Mouse (Mus musculus) MEL (cell line): ENCODE data around the gene Zfp398. TPM values are rescaled to one million over a fixed set of nuclear protein-coding genes. Genes with fewer than 3 reads are reported as not detected.

Source experiments
- DNase-seq: peaks from one replicate; pipeline ENCODE4 v3.0.0; 2011; ENCODE audit warnings: low read depth, low spot score
- H3K27ac ChIP-seq: 2 replicates; pipeline ENCODE4 v1.5.1; 2012; ENCODE audit warnings: low read depth, mild to moderate bottlenecking, control low read depth, low read length, moderate library complexity; ENCODE audit not compliant: control insufficient read depth
- H3K27me3 ChIP-seq, 2 experiments: fragments of 150-350 bp in 1 of 2; sonication (generic) in 1 of 2; 2 replicates each; pipeline ENCODE4 v1.6.1; 2012; ENCODE audit warnings: low read length in 2 of 2, mild to moderate bottlenecking in 2 of 2, improper control_type of control experiment in 1 of 2, moderate library complexity in 1 of 2; ENCODE audit not compliant: insufficient read depth in 2 of 2, control insufficient read depth in 1 of 2
- H3K36me3 ChIP-seq, 2 experiments: 2 replicates each; pipeline ENCODE4 v1.6.1; 2012 to 2014; ENCODE audit warnings: low read length in 2 of 2, improper control_type of control experiment in 1 of 2, inconsistent platforms in 1 of 2, mild to moderate bottlenecking in 1 of 2; ENCODE audit not compliant: insufficient read depth in 2 of 2, control insufficient read depth in 1 of 2
- H3K4me1 ChIP-seq, 2 experiments: fragments of 150-350 bp in 1 of 2; sonication (generic) in 1 of 2; 2 replicates each; pipeline ENCODE4 v1.6.1; 2012; ENCODE audit warnings: low read length in 2 of 2, improper control_type of control experiment in 1 of 2, mild to moderate bottlenecking in 1 of 2; ENCODE audit not compliant: insufficient read depth in 2 of 2, control insufficient read depth in 1 of 2
- H3K4me3 ChIP-seq, 2 experiments: fragments of 150-350 bp in 1 of 2; sonication (generic) in 1 of 2; 2 replicates each; pipeline ENCODE4 v1.5.1; 2012; ENCODE audit warnings: low read depth in 2 of 2, low read length in 2 of 2, mild to moderate bottlenecking in 2 of 2, moderate library complexity in 2 of 2, control low read depth in 1 of 2, improper control_type of control experiment in 1 of 2; ENCODE audit not compliant: control insufficient read depth in 1 of 2, insufficient read depth in 1 of 2
- H3K79me2 ChIP-seq: 2 replicates; pipeline ENCODE4 v1.6.1; 2012; ENCODE audit warnings: mild to moderate bottlenecking, low read length, moderate library complexity; ENCODE audit not compliant: control insufficient read depth, poor library complexity, insufficient read depth
- H3K9ac ChIP-seq: 2 replicates; pipeline ENCODE4 v1.6.1; 2012; ENCODE audit warnings: low read depth, mild to moderate bottlenecking, control low read depth, low read length, moderate library complexity; ENCODE audit not compliant: control insufficient read depth, poor library complexity, severe bottlenecking
- H3K9me3 ChIP-seq: fragments of 150-350 bp; sonication (generic); replicated peaks from 2 replicates; pipeline ENCODE4 v1.6.1; 2012; ENCODE audit warnings: mild to moderate bottlenecking, low read length, improper control_type of control experiment, moderate library complexity; ENCODE audit not compliant: insufficient read depth
- BHLHE40 ChIP-seq: IDR thresholded peaks from 2 replicates; pipeline ENCODE4 v1.6.1; 2012; ENCODE audit warnings: low read depth, mild to moderate bottlenecking, inconsistent platforms, low read length, improper control_type of control experiment, borderline replicate concordance
- CHD2 ChIP-seq: IDR thresholded peaks from 2 replicates; pipeline ENCODE4 v1.6.1; 2011; ENCODE audit warnings: low read length, improper control_type of control experiment
- CTCF ChIP-seq, 3 experiments: IDR thresholded peaks in 2 of 3; conservative IDR thresholded peaks in 1 of 3; 2 replicates each; pipeline ENCODE4 v1.5.1; 2011 to 2012; ENCODE audit warnings: low read length in 3 of 3, low read depth in 2 of 3, mild to moderate bottlenecking in 2 of 3, improper control_type of control experiment in 1 of 3, inconsistent platforms in 1 of 3, mixed read lengths in 1 of 3, moderate library complexity in 1 of 3; ENCODE audit not compliant: control insufficient read depth in 1 of 3, insufficient read depth in 1 of 3, poor library complexity in 1 of 3, severe bottlenecking in 1 of 3
- E2F4 ChIP-seq: IDR thresholded peaks from 2 replicates; pipeline ENCODE4 v1.6.1; 2011; ENCODE audit warnings: low read depth, low read length, improper control_type of control experiment, borderline replicate concordance
- ELF1 ChIP-seq: IDR thresholded peaks from 2 replicates; pipeline ENCODE4 v1.6.1; 2014; ENCODE audit warnings: low read depth, mild to moderate bottlenecking, inconsistent platforms, low read length, improper control_type of control experiment, moderate library complexity
- EP300 ChIP-seq, 2 experiments: IDR thresholded peaks; 2 replicates each; pipeline ENCODE4 v1.6.1; 2011; ENCODE audit warnings: improper control_type of control experiment in 2 of 2, low read length in 2 of 2, low read depth in 1 of 2, mild to moderate bottlenecking in 1 of 2
- ETS1 ChIP-seq: IDR thresholded peaks from 2 replicates; pipeline ENCODE4 v1.6.1; 2012; ENCODE audit warnings: low read depth, mild to moderate bottlenecking, inconsistent platforms, low read length, improper control_type of control experiment, moderate library complexity
- GABPA ChIP-seq: IDR thresholded peaks from 2 replicates; pipeline ENCODE4 v1.6.1; 2012; ENCODE audit warnings: low read depth, mild to moderate bottlenecking, inconsistent platforms, low read length, improper control_type of control experiment, moderate library complexity
- GATA1 ChIP-seq: IDR thresholded peaks from 2 replicates; pipeline ENCODE4 v1.6.1; 2011; ENCODE audit warnings: low read depth, low read length, improper control_type of control experiment
- JUND ChIP-seq: IDR thresholded peaks from 2 replicates; pipeline ENCODE4 v1.6.1; 2011; ENCODE audit warnings: low read depth, mild to moderate bottlenecking, improper control_type of control experiment, low read length
- KAT2A ChIP-seq: conservative IDR thresholded peaks from 2 replicates; pipeline ENCODE4 v1.6.1; 2012; ENCODE audit warnings: low read depth, low read length, improper control_type of control experiment, inconsistent platforms
- MAFK ChIP-seq: IDR thresholded peaks from 2 replicates; pipeline ENCODE4 v1.6.1; 2011; ENCODE audit warnings: low read depth, mild to moderate bottlenecking, low read length, improper control_type of control experiment, borderline replicate concordance
- MAX ChIP-seq: IDR thresholded peaks from 2 replicates; pipeline ENCODE4 v1.6.1; 2011; ENCODE audit warnings: low read length, improper control_type of control experiment
- MAZ ChIP-seq: IDR thresholded peaks from 2 replicates; pipeline ENCODE4 v1.6.1; 2012; ENCODE audit warnings: low read depth, mild to moderate bottlenecking, inconsistent platforms, low read length, improper control_type of control experiment
- MEF2A ChIP-seq: IDR thresholded peaks from 2 replicates; pipeline ENCODE4 v1.6.1; 2014; ENCODE audit warnings: low read depth, mild to moderate bottlenecking, inconsistent platforms, low read length, improper control_type of control experiment; ENCODE audit not compliant: poor library complexity, insufficient replicate concordance, severe bottlenecking; ENCODE audit errors: extremely low read depth
- MXI1 ChIP-seq: IDR thresholded peaks from 2 replicates; pipeline ENCODE4 v1.6.1; 2011; ENCODE audit warnings: mild to moderate bottlenecking, low read depth, low read length, improper control_type of control experiment
- MYB ChIP-seq: IDR thresholded peaks from 2 replicates; pipeline ENCODE4 v1.6.1; 2011; ENCODE audit warnings: mild to moderate bottlenecking, low read depth, low read length, improper control_type of control experiment
- MYC ChIP-seq: IDR thresholded peaks from 2 replicates; pipeline ENCODE4 v1.6.1; 2011; ENCODE audit warnings: low read depth, mild to moderate bottlenecking, low read length, improper control_type of control experiment, moderate library complexity
- NELFE ChIP-seq: IDR thresholded peaks from 2 replicates; pipeline ENCODE4 v1.6.1; 2011; ENCODE audit warnings: low read depth, low read length, improper control_type of control experiment
- NRF1 ChIP-seq: IDR thresholded peaks from 2 replicates; pipeline ENCODE4 v1.6.1; 2014; ENCODE audit warnings: low read depth, mild to moderate bottlenecking, inconsistent platforms, low read length, improper control_type of control experiment, moderate library complexity; ENCODE audit not compliant: poor library complexity, insufficient read depth, severe bottlenecking
- POLR2A ChIP-seq, 2 experiments: IDR thresholded peaks; 2 replicates each; pipeline ENCODE4 v1.6.1; 2011 to 2012; ENCODE audit warnings: low read length in 2 of 2, mild to moderate bottlenecking in 2 of 2, control low read depth in 1 of 2, improper control_type of control experiment in 1 of 2, low read depth in 1 of 2, moderate library complexity in 1 of 2; ENCODE audit not compliant: control insufficient read depth in 1 of 2, insufficient read depth in 1 of 2, poor library complexity in 1 of 2
- POLR2AphosphoS5 ChIP-seq: IDR thresholded peaks from 2 replicates; pipeline ENCODE4 v1.6.1; 2012; ENCODE audit warnings: low read depth, borderline replicate concordance, mild to moderate bottlenecking, inconsistent platforms, low read length, moderate library complexity, mixed read lengths
- RAD21 ChIP-seq: IDR thresholded peaks from 2 replicates; pipeline ENCODE4 v1.6.1; 2011; ENCODE audit warnings: mild to moderate bottlenecking, low read depth, low read length, improper control_type of control experiment
- SIN3A ChIP-seq: IDR thresholded peaks from 2 replicates; pipeline ENCODE4 v1.6.1; 2012; ENCODE audit warnings: low read length, improper control_type of control experiment, inconsistent platforms
- SMC3 ChIP-seq: IDR thresholded peaks from 2 replicates; pipeline ENCODE4 v1.6.1; 2011; ENCODE audit warnings: low read depth, low read length, improper control_type of control experiment
- TAL1 ChIP-seq: IDR thresholded peaks from 2 replicates; pipeline ENCODE4 v1.6.1; 2012; ENCODE audit warnings: mild to moderate bottlenecking, inconsistent platforms, low read length, moderate library complexity, mixed read lengths
- TCF12 ChIP-seq: IDR thresholded peaks from 2 replicates; pipeline ENCODE4 v1.6.1; 2014; ENCODE audit warnings: low read depth, mild to moderate bottlenecking, inconsistent platforms, low read length, improper control_type of control experiment, moderate library complexity
- UBTF ChIP-seq: IDR thresholded peaks from 2 replicates; pipeline ENCODE4 v1.6.1; 2012; ENCODE audit warnings: low read depth, mild to moderate bottlenecking, inconsistent platforms, low read length, improper control_type of control experiment, moderate library complexity, borderline replicate concordance; ENCODE audit not compliant: insufficient read depth
- USF1 ChIP-seq: IDR thresholded peaks from 2 replicates; pipeline ENCODE4 v1.6.1; 2014; ENCODE audit warnings: low read depth, mild to moderate bottlenecking, inconsistent platforms, low read length, improper control_type of control experiment, moderate library complexity
- ZC3H11A ChIP-seq: IDR thresholded peaks from 2 replicates; pipeline ENCODE4 v1.6.1; 2012; ENCODE audit warnings: low read depth, mild to moderate bottlenecking, inconsistent platforms, low read length, improper control_type of control experiment
- ZMIZ1 ChIP-seq: IDR thresholded peaks from 2 replicates; pipeline ENCODE4 v1.6.1; 2012; ENCODE audit warnings: low read depth, mild to moderate bottlenecking, inconsistent platforms, low read length, improper control_type of control experiment, moderate library complexity
- ZNF384 ChIP-seq: IDR thresholded peaks from 2 replicates; pipeline ENCODE4 v1.6.1; 2012; ENCODE audit warnings: low read depth, mild to moderate bottlenecking, inconsistent platforms, low read length, improper control_type of control experiment
- polyA plus RNA-seq, 2 experiments: library from polyadenylated mRNA; stranded (reverse) in 1 of 2; unstranded in 1 of 2; fragments of >175 nt in 1 of 2; fragments of >200 nt in 1 of 2; gene quantifications; 2 replicates each; pipeline versions ENCODE4 v1.2.1 to v1.2.4; 2012; ENCODE audit warnings: low replicate concordance in 2 of 2, low read depth in 1 of 2; ENCODE audit not compliant: insufficient read length in 2 of 2, insufficient read depth in 1 of 2, missing spikeins in 1 of 2
- total RNA-seq: library from RNA; depleted of rRNA; stranded (reverse); fragments of 300-350 nt; gene quantifications from 2 replicates; pipeline ENCODE4 v1.2.3, GENCODE M21; 2012

The Zfp398 gene
- total and polyA plus RNA-seq, 3 experiments: 4.7 to 9.5 TPM; not detected in 1

GRCm38 (mm10) chr6:47828950-47829349, 6.5 kb upstream of the Zfp398 start:
- Histone ChIP-seq H3K4me3 (peak overlapping the region in 1 of 2 experiments; percentile 95; a peak in 1 of 4 replicates), H3K9me3 (no peaks in the 10 kb centered on the region), H3K79me2 (no peaks in the 10 kb centered on the region; the same call in 1 of the 2 replicates), H3K36me3 (peaks cover 0 to 5% of the 10 kb centered on the region in 2 experiments; a peak in 3 of 4 replicates), H3K27me3 (no peaks in the 10 kb centered on the region), H3K27ac (no peak overlapping the region), H3K4me1 (peaks cover 0 to 3% of the 10 kb centered on the region in 2 experiments; a peak in 1 of 4 replicates), H3K9ac (peak overlapping the region; percentile 89)
- peak; percentile 77 for DNase-seq
- TF ChIP-seq MXI1 (no peak), E2F4 (no peak), GATA1 (no peak; the same call in 1 of the 2 replicates), BHLHE40 (no peak), ELF1 (no peak), RAD21 (peak; percentile 84), SMC3 (peak; percentile 69), USF1 (no peak), MAX (no peak), ZC3H11A (peak; percentile 68), TAL1 (no peak), NRF1 (no peak), TCF12 (no peak), SIN3A (peak; percentile 64; the same call in 1 of the 2 replicates), MYC (no peak), UBTF (no peak), KAT2A (no peak), MAFK (no peak), MYB (no peak), CHD2 (no peak), JUND (no peak), ZNF384 (no peak), NELFE (no peak), MAZ (peak; percentile 58; the same call in 1 of the 2 replicates), GABPA (no peak), MEF2A (no peak), ETS1 (peak; percentile 19; the same call in 1 of the 2 replicates), CTCF (IDR thresholded peaks at IDR 0.05 in 2 of 3, conservative IDR thresholded peaks at IDR 0.05 in 1 of 3; ENCODE audit: control insufficient read depth in 1 of 3, insufficient read depth in 1 of 3, low read depth in 2 of 3, low read length in 3 of 3, poor library complexity in 1 of 3, severe bottlenecking in 1 of 3) (peak; percentile 11 to 78 (median 53); a peak in 4 of 6 replicates), POLR2AphosphoS5 (no peak), ZMIZ1 (no peak), EP300 (IDR thresholded peaks at IDR 0.05; ENCODE audit: low read depth in 1 of 2, low read length in 2 of 2) (no peak), POLR2A (IDR thresholded peaks at IDR 0.05; ENCODE audit: control insufficient read depth in 1 of 2, insufficient read depth in 1 of 2, low read depth in 1 of 2, low read length in 2 of 2, poor library complexity in 1 of 2) (no peak)
